Mouse (Mus musculus): Measurements from ENCODE around the gene 1700003F12Rik.
A peak's percentile ranks its signal among the peaks of the same experiment; 100 is the strongest.

The 1700003F12Rik gene

DNA sequence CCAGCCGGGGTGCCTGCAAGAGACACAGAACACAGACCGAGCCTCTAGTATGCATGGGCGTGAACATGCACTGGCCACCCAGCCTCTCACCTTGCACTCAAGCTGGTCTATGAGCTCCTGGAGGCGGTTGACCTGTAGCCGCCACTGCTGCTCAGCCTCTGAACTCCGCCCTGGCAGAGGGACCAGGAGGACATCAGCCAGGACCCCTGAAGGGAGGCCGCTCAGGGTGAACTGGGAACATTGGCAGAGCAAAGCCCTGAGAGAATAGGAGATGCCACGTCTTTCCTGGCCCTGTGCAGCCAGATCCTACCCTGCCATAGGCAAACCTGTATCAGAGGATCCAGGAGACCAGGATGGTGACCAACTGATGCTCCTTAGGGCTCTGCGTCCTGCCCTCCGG is at the start of gene 1700003F12Rik:
1700003F12Rik (plus strand) TSS at position 375 of the 400 bp plus-strand sequence.
- no peak for DNase-seq (ENCODE audit: low spot score in 2 of 2)

DNA sequence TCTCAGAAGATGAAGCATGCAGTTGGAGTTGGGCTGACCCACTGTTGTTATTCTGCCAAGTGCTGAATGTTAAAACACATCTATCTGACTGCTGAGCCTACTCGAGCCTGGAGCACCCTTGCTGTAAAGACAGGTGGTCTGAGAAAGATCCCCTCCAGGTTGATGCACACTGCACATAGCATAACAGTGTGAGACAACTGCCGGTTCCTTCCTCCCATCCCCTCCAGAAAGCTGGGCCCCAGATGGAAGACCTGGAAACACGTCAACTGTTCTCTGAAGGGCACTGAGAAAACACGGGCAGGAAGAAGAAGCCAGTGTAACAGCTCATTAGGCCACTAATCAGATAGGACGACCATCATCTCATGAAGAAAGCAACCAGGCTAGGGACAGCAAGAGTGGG is 48.3 kb upstream of the 1700003F12Rik start:
- no peak for DNase-seq (ENCODE audit: low spot score in 2 of 2)

DNA sequence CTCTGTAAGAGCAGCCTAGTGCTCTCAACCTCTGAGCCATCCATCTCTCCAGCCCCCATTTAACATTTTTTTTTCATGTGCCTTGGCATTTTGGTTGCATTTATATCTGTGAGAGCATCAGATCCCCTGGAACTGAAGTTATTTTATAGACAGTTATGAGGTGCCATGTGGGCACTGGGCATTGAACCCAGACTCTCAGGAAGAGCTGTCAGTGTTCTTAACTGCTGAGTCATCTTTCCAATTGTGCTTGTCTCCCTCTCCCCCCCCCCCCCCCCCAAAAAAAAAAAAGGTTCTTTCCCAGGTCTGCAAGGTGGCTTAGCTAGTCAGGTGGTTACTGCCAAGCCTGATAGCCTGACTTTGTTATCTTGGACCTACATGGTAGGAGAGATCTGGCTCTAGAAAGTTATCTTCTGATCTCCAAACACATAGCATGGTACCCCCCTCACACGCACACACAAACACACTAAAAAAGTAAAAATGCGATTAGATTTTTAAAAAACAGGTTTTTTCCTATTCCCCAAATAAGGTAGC is 47.1 kb upstream of the 1700003F12Rik start:
- no peak for DNase-seq (ENCODE audit: low spot score in 2 of 2)

DNA sequence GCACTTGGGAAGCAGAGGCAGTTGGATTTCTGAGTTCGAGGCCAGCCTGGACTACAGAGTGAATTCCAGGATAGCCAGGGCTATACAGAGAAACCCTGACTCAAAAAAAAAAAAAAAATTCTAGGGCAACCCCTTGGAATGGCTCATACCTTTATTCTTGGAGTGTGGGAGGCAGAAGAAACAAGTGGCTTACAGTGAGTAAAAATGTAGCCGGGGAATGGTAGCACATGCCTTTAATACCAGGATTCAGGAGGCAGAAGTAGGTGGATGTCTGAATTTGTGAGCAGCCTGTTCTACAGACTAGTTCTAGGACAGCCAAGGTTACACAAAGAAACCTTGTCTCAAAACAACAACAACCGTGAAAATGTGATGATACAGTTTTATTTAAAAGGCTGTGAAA is 46.1 kb upstream of the 1700003F12Rik start:
- no peak for DNase-seq (ENCODE audit: low spot score in 2 of 2)

DNA sequence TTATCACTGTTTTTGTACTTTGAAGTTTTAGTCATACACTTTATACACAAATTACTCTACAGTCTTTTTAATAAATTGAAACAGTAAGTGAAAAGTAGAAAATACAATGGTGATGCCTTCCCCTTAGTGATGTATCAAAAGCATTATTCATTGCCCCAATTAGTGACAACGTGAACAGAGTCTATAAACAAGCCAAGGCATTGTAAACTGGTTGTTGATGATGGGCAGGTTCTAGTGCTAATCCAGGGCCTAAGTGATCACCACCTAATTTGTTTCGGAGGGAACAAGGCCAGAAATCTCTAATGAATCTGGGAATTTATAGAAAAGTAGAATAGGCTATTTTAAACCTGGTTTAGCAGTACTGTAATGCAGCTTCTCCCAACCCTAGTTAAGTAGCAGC is 39.8 kb upstream of the 1700003F12Rik start:
- DNase-seq (ENCODE audit: low spot score in 2 of 2) = no peak

DNA sequence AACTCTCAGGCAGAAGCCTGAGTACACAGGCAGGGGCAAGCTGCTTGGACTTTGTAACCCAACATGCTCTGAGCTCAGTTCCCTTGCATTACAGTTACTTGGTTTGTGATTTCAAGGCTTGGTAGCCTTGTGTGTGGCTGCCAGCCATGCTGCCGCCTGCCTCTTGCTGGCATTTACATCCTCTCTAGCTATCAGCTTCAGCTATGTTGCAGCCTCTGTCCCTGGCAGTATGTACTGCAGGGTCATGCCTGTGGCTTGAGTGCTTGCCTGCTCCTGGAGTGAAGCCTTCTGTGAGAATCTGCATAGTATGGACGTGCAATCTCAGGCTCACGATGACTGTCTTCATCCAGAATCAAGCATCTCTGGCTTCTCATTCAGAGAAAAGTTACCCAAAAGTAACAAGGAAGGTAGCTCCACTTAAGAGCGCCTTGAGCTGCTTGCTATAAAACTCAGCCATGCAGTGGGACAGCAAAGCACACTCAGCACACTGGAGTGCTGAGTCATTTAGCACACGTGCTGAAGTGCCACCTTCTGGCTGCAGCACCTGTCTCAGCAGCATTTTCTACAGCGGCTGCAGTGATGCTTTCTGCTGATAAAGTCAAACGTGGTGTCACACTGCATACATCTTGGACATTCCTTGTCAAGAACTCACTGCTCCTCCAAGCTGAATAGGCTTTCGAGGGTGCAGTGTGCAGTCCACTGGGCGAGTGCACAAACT is 39.2 kb upstream of the 1700003F12Rik start:
- peak in 1 of 2 experiments; percentile 11 for DNase-seq (ENCODE audit: low spot score in 2 of 2)

DNA sequence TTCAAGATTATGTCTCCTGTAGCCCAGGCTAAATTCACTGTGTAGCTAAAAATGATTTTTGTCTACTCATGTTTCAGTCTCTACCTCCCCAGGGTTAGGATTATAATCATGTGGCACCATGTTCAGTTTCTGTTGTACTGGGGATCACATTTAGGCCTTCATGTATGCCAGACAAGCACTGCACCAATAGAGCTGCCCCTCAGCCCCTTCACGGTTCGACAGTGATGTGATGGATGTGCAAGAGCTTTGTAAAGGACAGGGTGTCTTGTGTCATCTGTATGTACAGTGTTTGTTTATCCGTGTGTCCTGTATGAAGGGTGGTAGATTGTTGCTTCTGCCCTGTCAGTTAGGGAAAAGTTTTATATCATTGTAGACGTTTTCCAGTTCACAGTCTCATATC is 38.4 kb upstream of the 1700003F12Rik start:
- DNase-seq (ENCODE audit: low spot score in 2 of 2) = no peak

DNA sequence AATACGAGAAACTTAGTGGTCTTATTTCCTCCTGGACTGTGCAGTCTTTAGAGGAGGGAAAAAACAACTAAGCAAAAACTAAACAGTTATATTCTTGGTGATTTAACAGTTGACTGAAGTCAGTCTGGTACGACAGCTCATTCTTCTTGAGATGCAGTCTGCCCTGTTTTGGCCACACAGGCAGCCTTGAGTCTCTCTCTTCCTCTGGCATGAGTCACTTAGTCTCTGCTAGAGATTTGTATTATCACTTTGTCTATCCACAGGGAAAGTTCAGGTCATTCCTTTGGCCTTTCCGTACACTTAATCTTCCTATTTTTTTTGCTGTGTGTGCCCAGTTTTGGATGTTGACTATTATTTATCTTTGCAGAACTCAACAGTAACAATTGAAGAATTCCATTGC is 36.7 kb upstream of the 1700003F12Rik start:
- no peak for DNase-seq (ENCODE audit: low spot score in 2 of 2)

DNA sequence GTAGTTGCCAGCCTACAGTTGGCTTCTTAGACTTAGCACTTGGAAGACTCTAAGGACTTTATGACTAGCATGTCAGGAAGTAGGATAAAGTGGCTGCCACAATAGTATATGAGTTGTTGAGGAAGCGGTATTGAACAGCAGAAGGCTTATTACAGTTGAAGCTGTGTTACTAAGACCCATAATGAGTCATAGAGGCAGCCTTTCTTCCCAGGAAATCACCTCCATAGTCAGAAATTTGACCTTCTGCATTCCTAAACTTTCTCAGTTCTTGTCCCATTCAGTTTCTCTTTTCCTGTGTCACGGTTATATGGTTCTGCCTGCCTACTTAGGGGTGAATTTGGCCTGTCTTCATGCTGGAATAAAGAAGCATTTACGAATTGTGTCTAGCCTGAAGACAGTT is 29.9 kb upstream of the 1700003F12Rik start:
- DNase-seq (ENCODE audit: low spot score in 2 of 2) = no peak

DNA sequence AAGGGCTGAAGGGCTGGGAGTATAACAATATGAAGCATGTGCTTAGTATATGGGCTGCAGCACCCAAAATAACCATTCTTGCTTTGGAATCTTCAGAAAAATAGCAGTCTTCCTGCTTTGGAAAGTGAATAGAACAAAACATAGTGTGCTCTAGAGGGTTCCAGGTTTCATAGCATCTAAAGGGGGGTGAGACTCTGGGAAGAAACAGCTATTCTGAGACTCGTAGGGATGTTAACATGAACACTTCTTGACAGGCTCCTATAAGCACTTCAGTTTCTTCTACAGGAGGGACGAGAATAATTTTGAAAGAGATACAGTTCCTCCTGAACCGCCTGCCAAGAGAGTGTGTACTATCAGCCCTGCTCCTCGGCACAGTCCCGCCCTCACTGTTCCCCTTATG is 29.5 kb upstream of the 1700003F12Rik start:
- no peak for DNase-seq (ENCODE audit: low spot score in 2 of 2)

DNA sequence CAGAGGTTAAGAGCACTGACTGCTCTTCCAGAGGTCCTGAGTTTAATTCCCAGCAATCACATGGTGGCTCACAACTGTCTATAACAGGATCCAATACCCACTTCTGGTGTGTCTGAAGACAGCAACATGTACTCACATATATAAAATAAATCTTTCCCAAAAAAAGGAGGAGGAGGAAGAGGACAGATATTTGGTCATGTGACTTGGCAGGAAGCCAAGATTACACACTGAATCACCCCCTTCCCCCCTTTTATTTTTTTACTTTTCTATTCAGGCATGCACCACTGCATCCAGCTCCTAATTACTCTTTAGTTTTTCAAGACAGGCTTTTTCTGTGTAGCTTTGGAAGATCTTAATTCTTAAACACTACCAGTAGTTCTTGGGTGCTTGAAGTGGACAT is 25.4 kb upstream of the 1700003F12Rik start:
- DNase-seq (ENCODE audit: low spot score in 2 of 2) = no peak

DNA sequence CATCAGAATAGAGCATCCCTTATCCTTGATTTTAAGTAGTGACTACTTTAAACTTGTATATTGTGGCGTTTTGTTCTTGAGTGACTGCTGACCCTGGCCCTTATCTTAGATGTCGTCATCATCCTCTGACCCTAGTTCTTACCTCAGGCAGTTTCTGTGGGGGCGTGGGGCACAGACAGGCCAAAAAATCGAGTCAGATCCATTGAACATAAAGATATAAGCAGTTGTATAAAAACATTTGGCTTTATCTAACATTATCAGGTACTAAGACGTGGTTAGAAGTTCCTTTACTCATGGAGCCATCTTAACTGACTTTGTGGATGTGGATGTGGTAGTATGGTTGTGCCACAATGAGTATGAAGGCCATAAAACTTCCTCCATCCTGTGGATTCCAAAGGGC is 24.6 kb upstream of the 1700003F12Rik start:
- no peak for DNase-seq (ENCODE audit: low spot score in 2 of 2)

DNA sequence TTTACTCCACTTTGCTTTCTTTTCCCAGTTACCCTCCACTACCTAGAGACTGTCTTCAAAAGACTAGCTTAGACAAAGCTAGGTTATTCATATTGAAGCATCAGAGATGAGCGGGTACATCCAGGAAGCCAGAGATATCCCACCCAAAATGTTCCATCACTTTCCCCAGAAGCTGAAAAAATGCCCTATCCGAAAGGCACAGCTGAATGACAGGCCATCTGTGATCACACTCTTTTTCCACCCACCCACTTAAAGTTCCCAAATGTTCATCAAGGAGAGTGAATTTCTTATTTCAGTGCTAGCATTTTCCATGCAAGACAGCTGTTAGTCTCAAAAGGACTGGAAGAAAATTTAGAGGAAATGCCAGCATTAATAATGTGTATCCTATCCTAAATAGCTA is 21.6 kb upstream of the 1700003F12Rik start:
- DNase-seq (ENCODE audit: low spot score in 2 of 2) = no peak

DNA sequence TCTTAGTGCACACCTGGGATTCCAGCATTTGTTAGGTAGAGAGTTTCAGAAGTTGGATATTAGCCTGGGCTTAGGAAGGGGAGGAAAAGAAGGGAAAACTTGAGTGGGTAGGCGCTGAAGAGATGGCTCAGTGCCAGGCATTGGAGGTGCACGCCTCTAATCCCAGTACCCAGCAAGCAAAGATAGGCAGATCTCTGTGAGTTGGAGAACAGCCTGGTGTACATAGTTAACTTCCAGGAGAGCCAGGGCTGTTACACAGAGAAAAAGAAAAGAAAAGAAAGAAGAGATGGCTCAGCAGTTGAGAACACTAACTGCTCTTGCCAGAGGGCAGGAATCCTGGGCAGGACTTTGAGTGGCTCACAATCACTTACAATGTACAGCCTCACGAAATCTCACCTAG is 20.4 kb upstream of the 1700003F12Rik start:
- no peak for DNase-seq (ENCODE audit: low spot score in 2 of 2)

DNA sequence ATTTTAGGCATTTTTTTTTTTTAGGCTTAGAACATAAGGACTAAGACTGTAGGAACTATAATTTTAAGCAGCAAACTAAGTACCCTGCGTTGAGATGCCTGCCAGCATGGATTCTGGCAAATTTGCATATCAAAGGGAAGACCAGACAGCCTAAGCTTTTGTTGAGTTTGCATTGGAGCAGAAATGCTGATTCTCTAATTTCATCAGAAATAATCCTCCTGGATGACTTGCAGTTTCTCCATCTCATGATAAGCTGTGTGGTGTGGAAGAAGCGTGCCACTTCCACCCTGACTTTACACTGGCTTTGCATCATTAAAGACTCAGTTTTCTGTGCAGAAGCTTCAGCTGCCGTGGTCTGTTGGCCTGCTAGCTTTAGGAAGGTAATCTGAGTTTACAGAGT is 14.0 kb upstream of the 1700003F12Rik start:
- no peak for DNase-seq (ENCODE audit: low spot score in 2 of 2)

DNA sequence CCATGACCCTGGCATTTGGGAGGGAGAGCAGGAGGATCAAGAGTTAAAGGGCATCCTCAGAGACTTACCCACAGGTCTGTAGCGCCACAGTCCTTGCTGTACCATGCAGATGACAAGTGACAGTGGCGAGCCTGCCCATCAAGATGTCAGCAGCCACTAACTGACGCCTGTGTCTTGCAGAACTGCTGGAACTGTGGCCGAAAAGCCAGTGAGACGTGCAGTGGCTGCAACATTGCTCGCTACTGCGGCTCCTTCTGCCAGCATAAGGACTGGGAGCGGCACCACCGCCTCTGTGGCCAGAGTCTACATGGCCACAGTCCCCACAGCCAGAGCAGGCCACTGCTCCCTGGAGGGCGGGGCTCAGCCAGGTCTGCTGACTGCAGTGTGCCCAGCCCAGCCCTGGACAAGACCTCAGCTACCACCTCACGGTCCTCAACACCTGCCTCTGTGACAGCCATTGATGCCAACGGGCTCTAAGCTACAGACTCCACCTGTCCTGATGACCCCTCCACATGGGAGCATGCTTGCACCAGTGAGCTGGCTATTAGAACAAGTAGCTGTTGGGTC is 12.1 kb upstream of the 1700003F12Rik start:
- no peak for DNase-seq (ENCODE audit: low spot score in 2 of 2)

DNA sequence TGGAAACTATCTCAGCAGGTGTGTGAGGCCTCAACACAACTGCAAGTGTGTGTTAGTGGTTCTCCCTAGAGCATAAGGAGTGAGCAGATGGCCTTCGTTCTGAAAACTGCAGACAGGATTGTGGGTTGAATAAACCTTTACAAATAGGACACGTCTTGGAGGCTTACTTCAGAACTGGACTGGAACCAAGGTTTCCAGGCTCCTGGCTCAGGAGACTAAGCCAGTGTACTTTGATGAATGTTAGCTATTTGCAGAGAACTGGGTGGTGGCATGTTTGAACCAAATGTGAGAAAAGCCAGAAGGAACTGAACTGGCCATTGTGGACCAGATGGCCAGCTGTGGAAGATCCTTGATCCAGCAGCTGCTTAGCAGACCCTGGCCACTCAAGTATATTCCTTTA is 8.6 kb upstream of the 1700003F12Rik start:
- DNase-seq (ENCODE audit: low spot score in 2 of 2) = no peak

DNA sequence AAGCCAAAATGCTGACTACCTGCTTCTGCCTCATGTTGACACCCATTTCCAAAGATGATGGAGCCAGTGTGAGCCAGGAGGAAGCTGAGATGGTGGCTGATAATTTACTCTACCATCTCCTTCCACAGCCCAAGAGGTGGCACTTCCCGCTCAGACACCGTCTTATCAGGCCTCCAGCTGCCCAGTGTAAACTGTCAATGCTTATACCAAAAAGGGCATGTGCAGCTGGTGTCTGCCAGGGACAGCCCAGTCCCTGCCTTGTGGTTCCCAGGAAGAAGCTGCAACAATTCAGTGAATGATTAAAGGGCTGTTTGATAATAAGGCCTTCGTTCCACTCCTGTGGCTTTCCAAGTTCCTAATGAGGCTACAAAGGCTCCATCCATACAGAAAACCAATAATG is 8.2 kb upstream of the 1700003F12Rik start:
- DNase-seq (ENCODE audit: low spot score in 2 of 2) = no peak

DNA sequence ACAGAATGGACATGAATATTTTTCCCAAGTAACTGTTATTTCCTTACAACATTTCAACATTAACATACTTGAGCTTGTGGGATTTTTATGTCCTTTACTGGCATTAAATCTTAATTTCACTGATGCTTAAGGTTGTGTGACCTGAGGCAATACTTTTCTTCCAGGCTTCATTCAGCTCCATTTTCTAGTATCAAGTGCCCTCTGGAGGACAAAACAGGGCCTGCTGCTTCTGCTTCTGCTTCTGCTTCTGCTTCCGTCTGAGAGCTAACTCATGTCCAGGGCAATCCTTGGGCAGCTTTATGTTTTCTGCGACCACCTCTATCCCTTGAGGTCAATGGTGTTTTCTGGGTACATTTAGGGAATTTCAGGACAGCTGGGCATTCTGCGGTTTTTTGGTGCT is 7.2 kb upstream of the 1700003F12Rik start:
- DNase-seq (ENCODE audit: low spot score in 2 of 2) = no peak

DNA sequence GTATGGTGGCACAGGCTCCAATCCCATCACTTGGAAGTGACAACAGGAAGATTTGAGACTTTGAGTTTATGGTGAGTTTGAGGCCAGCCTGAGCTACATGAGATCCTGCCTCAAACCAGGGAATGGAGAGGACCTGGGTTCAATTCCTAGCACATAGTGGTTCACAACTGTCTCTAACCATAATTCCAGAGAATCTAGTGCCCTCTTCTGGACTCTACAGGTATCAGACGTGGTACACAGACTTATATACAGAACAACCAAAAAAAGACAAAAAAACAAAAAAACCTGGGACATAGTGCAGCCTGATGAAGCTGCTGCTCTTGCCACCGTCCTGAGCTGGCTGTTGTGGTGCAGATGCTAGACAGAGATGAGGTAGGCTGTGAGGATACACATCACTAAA is 5.3 kb upstream of the 1700003F12Rik start:
- no peak for DNase-seq (ENCODE audit: low spot score in 2 of 2)

DNA sequence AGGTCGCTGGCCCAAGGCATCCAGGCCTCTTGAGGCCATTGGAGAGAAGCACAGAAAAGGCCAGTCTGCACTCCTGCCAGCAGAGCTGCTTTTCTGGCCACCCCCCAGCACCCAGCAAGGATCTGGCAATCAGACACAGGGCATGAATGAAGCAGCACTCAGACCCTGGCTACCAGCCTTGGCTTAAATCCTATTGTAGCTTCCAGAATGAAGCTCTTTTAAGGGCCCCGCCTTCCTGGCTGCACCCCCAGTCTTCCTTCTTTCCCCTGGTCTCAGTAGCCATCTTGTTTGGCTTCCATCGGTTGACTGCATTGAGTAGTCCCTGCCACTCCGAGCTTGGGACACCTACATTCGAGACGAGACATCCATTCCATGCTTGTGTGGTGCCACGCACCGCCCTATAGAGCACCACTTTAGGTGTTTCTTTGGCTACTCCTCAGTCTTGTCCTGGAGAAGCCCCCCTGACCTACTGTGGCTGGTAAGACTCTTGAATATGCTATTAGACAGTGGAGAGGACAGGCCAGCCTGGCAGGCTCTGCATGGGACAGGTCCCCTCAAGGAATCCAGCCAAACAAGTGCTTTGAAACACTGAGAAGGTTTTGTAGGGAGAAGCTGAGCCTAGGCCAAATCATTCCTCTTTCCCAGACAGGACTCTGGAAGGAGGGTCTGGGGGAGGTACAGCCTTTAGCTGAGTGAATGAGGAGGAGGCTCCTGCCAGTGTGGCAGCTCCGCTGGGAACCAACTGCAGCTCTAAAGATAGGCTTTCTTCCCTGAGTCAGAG is 3.1 kb upstream of the 1700003F12Rik start:
- DNase-seq (ENCODE audit: low spot score in 2 of 2) = no peak

DNA sequence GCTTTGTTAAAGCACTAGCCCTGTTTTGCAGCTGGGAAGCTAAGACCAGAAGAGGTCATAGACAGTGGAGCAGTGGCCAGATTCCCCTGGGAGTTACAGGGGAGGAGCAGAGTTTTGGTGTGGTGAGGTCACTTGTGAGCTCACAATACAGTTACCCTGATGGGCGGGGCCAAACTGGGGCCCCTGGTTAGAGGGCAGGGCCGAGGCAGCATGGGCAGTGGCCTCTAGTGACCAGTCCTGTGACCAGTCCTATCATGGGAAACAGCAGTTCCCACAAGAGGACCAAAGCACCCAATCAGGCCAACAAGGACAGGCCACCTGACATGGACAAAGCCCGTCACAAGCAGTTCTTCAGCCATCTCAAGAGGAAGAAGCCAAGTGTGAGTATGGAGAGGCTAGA is 1.8 kb downstream of the 1700003F12Rik start:
- no peak for DNase-seq (ENCODE audit: low spot score in 2 of 2)

Data from frontal cortex, postnatal 25 days (tissue).